Mouse (Mus musculus): ENCODE results near the gene Gzf1. TPM values are rescaled to one million over a fixed set of nuclear protein-coding genes. Genes with fewer than 3 reads are reported as not detected.

Gene Gzf1
- total RNA-seq, 2 experiments from 2014 or later: 29.0 to 30.0 TPM

GRCm38 (mm10) chr2:148679346-148679745, 1.5 kb upstream of the Gzf1 start:
- H3K4me3 ChIP-seq: no peak overlapping the region
- peak; percentile 26 to 48 for DNase-seq (ENCODE audit: extremely low spot score in 1 of 2, low spot score in 2 of 2)
- peak overlapping the region; percentile 71; the same call in 1 of the 2 replicates for H3K27ac ChIP-seq
- TF ChIP-seq CTCF (IDR thresholded peaks at IDR 0.05): no peak
- intact Hi-C loops (cut with DNase I): no loop called here

GRCm38 (mm10) chr2:148681461-148681891, 653 bp downstream of the Gzf1 start:
- H3K27ac ChIP-seq: peak overlapping the region; percentile 86
- peak in 1 of 2 experiments; percentile 58 for DNase-seq (ENCODE audit: extremely low spot score in 1 of 2, low spot score in 2 of 2)
- H3K4me3 ChIP-seq: peak overlapping the region; percentile 87
- TF ChIP-seq CTCF (IDR thresholded peaks at IDR 0.05): peak; percentile 40
- intact Hi-C loops (cut with DNase I): loop anchor here (2.0 kb wide), 1 partner anchor 51 kb away; the partner anchor contains the start of gene Napb

- intact Hi-C loops (cut with DNase I): no loop called here
Measured at GRCm38 (mm10) chr2:148683031-148683430, 2.2 kb downstream of the Gzf1 start.

GRCm38 (mm10) chr2:148684972-148685371, 4.1 kb downstream of the Gzf1 start:
- no peak for TF ChIP-seq CTCF (IDR thresholded peaks at IDR 0.05)
- intact Hi-C loops (cut with DNase I): no loop called here
- Histone ChIP-seq H3K27ac (no peak overlapping the region), H3K4me3 (no peak overlapping the region)
- no peak for DNase-seq (ENCODE audit: extremely low spot score in 1 of 2, low spot score in 2 of 2)

More at GRCm38 (mm10) chr2:148683031-148683430, 2.2 kb downstream of the Gzf1 start:
- no peak for TF ChIP-seq CTCF (IDR thresholded peaks at IDR 0.05)
- DNase-seq (ENCODE audit: extremely low spot score in 1 of 2, low spot score in 2 of 2): no peak
- Histone ChIP-seq H3K4me3 (no peak overlapping the region), H3K27ac (no peak overlapping the region)

- no peak for DNase-seq (ENCODE audit: extremely low spot score in 1 of 2, low spot score in 2 of 2)
- TF ChIP-seq CTCF (IDR thresholded peaks at IDR 0.05): no peak
- Histone ChIP-seq H3K27ac (no peak overlapping the region), H3K4me3 (no peak overlapping the region)
- intact Hi-C loops (cut with DNase I): no loop called here
Measured at GRCm38 (mm10) chr2:148685709-148686108, 4.9 kb downstream of the Gzf1 start.

- no peak overlapping the region for H3K27ac ChIP-seq
- no peak overlapping the region for H3K4me3 ChIP-seq
- no peak for DNase-seq (ENCODE audit: extremely low spot score in 1 of 2, low spot score in 2 of 2)
- no peak for TF ChIP-seq CTCF (IDR thresholded peaks at IDR 0.05)
- intact Hi-C loops (cut with DNase I): no loop called here
Measured at GRCm38 (mm10) chr2:148686862-148687261, 6.0 kb downstream of the Gzf1 start.

GRCm38 (mm10) chr2:148687971-148688370, 7.1 kb downstream of the Gzf1 start:
- intact Hi-C loops (cut with DNase I): no loop called here
- no peak for DNase-seq (ENCODE audit: extremely low spot score in 1 of 2, low spot score in 2 of 2)
- no peak for TF ChIP-seq CTCF (IDR thresholded peaks at IDR 0.05)
- H3K27ac ChIP-seq: no peak overlapping the region
- no peak overlapping the region for H3K4me3 ChIP-seq

- Histone ChIP-seq H3K27ac (no peak overlapping the region), H3K4me3 (no peak overlapping the region)
- TF ChIP-seq CTCF (IDR thresholded peaks at IDR 0.05): no peak
- intact Hi-C loops (cut with DNase I): no loop called here
- DNase-seq (ENCODE audit: extremely low spot score in 1 of 2, low spot score in 2 of 2): no peak
Measured at GRCm38 (mm10) chr2:148689444-148690140, 8.8 kb downstream of the Gzf1 start.

- intact Hi-C loops (cut with DNase I): no loop called here
- TF ChIP-seq CTCF (IDR thresholded peaks at IDR 0.05): no peak
- Histone ChIP-seq H3K27ac (no peak overlapping the region), H3K4me3 (no peak overlapping the region)
- no peak for DNase-seq (ENCODE audit: extremely low spot score in 1 of 2, low spot score in 2 of 2)
Measured at GRCm38 (mm10) chr2:148690291-148690690, 9.5 kb downstream of the Gzf1 start.

GRCm38 (mm10) chr2:148690781-148691180, 10.0 kb downstream of the Gzf1 start:
- TF ChIP-seq CTCF (IDR thresholded peaks at IDR 0.05): no peak
- Histone ChIP-seq H3K4me3 (no peak overlapping the region), H3K27ac (no peak overlapping the region)
- DNase-seq (ENCODE audit: extremely low spot score in 1 of 2, low spot score in 2 of 2): no peak
- intact Hi-C loops (cut with DNase I): no loop called here

- no peak for TF ChIP-seq CTCF (IDR thresholded peaks at IDR 0.05)
- no peak overlapping the region for H3K27ac ChIP-seq
- intact Hi-C loops (cut with DNase I): no loop called here
- H3K4me3 ChIP-seq: no peak overlapping the region
- no peak for DNase-seq (ENCODE audit: extremely low spot score in 1 of 2, low spot score in 2 of 2)
Measured at GRCm38 (mm10) chr2:148698571-148698970, 17.7 kb downstream of the Gzf1 start.

- peak; percentile 62 for TF ChIP-seq CTCF (IDR thresholded peaks at IDR 0.05)
- H3K4me3 ChIP-seq: no peak overlapping the region
- no peak overlapping the region for H3K27ac ChIP-seq
- no peak for DNase-seq (ENCODE audit: extremely low spot score in 1 of 2, low spot score in 2 of 2)
- intact Hi-C loops (cut with DNase I): no loop called here
Measured at GRCm38 (mm10) chr2:148706409-148707201, 25.8 kb downstream of the Gzf1 start.
